In the genomic region with DNA sequence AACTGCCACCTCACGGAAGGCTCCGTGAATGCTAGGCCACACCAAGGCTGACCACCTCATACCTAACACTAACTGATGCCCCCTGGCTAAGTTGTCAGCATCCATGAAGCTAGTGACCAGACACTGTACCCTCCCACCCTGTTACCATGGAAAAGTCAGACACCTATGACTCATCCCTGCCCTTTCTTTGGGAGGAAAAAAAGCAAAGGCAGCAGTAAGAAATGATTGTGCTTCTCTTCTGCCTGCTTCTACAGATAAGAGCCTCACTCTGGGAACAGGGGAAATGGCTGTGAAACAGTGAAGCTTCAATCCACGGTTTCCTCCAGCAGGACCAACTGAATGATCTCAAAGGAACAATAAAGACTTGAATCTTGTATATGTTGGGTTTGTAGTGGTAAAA, we compare ENCODE assay signal across 17 mouse cellular contexts. TPM values are rescaled to one million over a fixed set of nuclear protein-coding genes. Genes with fewer than 3 reads are reported as not detected.
DNase-seq lines count a peak whose midpoint lies in the region.
"Had no signal": no experiment of that assay in that cellular context is flagged by ENCODE, and none has a peak within 500 bp of the region (broad histone marks: within the 10 kb centered on the region; RNA-seq: fewer than 3 reads in every experiment).

No protein-coding gene starts in this region.

- intact Hi-C loops in gastrocnemius, postnatal 36 days (cut with DNase I): loop anchor here (5.0 kb wide), 2 partner anchors 104 to 124 kb away; partner anchors contain the start of gene Uba6

- peak; percentile 41 for DNase-seq in adrenal gland, adult 2 months
- no peak for DNase-seq in adrenal gland, postnatal 4 days (ENCODE audit: low spot score in 2 of 2)
- DNase-seq in 3T3-L1 (ENCODE audit: low read depth, low spot score) (peak; percentile 64), adipocyte (ENCODE audit: low spot score) (no peak)
- peak; percentile 17 for DNase-seq in adrenal gland, postnatal 14 days
- DNase-seq in induced T-regulatory cell, adult 2 months (ENCODE audit: low read depth): peak; percentile 33
- DNase-seq in right cerebral cortex, postnatal 4 days: no peak
- DNase-seq in gastrocnemius, postnatal 36 days: no peak
- DNase-seq: cerebellum, adult 11 months; heart, adult 2 months; heart, postnatal 10 days; lung, adult 18-20 months; midbrain, embryonic 14.5 days; retina, postnatal 1 day; thymus, postnatal 4 days had no signal

RNA-seq across cellular contexts. Expression of gene Cenpc1, which starts 3.1 kb away (rescaled TPM):
- 10 to 100 TPM; 13.6 to 16.1 TPM for total RNA-seq in adrenal gland, adult 2 months (2021)
- polyA plus RNA-seq in adrenal gland, adult 2 months (2012; rRNA removed): 3.6 and 5.2 TPM in 2 replicates
- 10 to 100 TPM; 24.0 to 25.8 TPM for total RNA-seq in adrenal gland, postnatal 4 days (2021)
- total RNA-seq in adrenal gland, postnatal 14 days (2021): 15.3 and 15.8 TPM in 2 replicates
- 1 to 10 TPM; 2.9 to 3.5 TPM for total RNA-seq in gastrocnemius, postnatal 36 days (2021)

RNA-seq across cellular contexts. Expression of gene Stap1, which starts 3.1 kb away (rescaled TPM):
- total RNA-seq in adrenal gland, adult 2 months (2021): 1 to 10 TPM in 1 of 2 experiments, under 1 TPM in 1; 0.26 to 1.5 TPM
- not detected in 2 replicates for polyA plus RNA-seq in adrenal gland, adult 2 months (2012; rRNA removed)
- total RNA-seq in adrenal gland, postnatal 4 days (2021): under 1 TPM; 0.62 to 0.70 TPM
- total RNA-seq in adrenal gland, postnatal 14 days (2021): 0.52 and 5.2 TPM in 2 replicates
- total RNA-seq in gastrocnemius, postnatal 36 days (2021): under 1 TPM in 1 of 2 experiments, not detected in 1; 0.36 TPM
- total RNA-seq: gastrocnemius, adult 18-20 months; layer of hippocampus, adult 2 months had no signal

Comparison
In these comparisons a context has a peak if more than half of its experiments do, and no peak if none do; other contexts are left out.
1. DNase-seq: peak in adrenal gland, adult 2 months (single experiment), 3T3-L1 (single experiment), adrenal gland, postnatal 14 days (single experiment) and induced T-regulatory cell, adult 2 months (single experiment); none in adrenal gland, postnatal 4 days (0 of 2), right cerebral cortex, postnatal 4 days (single experiment), gastrocnemius, postnatal 36 days (0 of 2) and adipocyte (single experiment).